Mouse (Mus musculus): ENCODE data around the gene Rfk.

GRCm38 (mm10) chr19:17408591-17408990, 14.7 kb downstream of the Rfk start:
- no peak for TF ChIP-seq CTCF (IDR thresholded peaks at IDR 0.05; ENCODE audit: low read depth)
- TF ChIP-seq EP300 (IDR thresholded peaks at IDR 0.05; ENCODE audit: low read depth) = no peak

Data from liver, postnatal 0 days (tissue).